Mouse (Mus musculus): Measurements from ENCODE around the gene Morn2. TPM values are rescaled to one million over a fixed set of nuclear protein-coding genes. Genes with fewer than 3 reads are reported as not detected.

Morn2 gene
- total RNA-seq (2012; rRNA removed): 9.0 and 10.7 TPM in 2 replicates

GRCm38 (mm10) chr17:80290074-80290657 lies at the start of gene Morn2, which contains the start of gene Dhx57:
TSS of gene Morn2 (plus strand) at chr17:80290203.
TSS of gene Dhx57 (minus strand) at chr17:80290476.
- in situ Hi-C loops (cut with MboI; ENCODE audit: low sequenced_read_pairs in 2 of 2, unreplicated experiment in 2 of 2): no loop called here
- TF ChIP-seq ZC3H11A (IDR thresholded peaks at IDR 0.05; ENCODE audit: borderline replicate concordance, low read depth, low read length): peak; percentile 10; the same call in 1 of the 2 replicates
- no peak for TF ChIP-seq MAFK (IDR thresholded peaks at IDR 0.05; ENCODE audit: insufficient read depth, low read depth, low read length)
- TF ChIP-seq CHD2 (IDR thresholded peaks at IDR 0.05; ENCODE audit: low read depth, low read length): peak; percentile 89
- peak; percentile 71; the same call in 1 of the 2 replicates for TF ChIP-seq HCFC1 (IDR thresholded peaks at IDR 0.05; ENCODE audit: borderline replicate concordance, insufficient read depth, low read length)
- TF ChIP-seq ZNF384 (IDR thresholded peaks at IDR 0.05; ENCODE audit: low read depth, low read length): no peak
- H3K9ac ChIP-seq (ENCODE audit: insufficient read depth, low read depth, low read length, poor library complexity, severe bottlenecking): peak within 1 kb of the TSS; percentile 82
- H3K36me3 ChIP-seq (ENCODE audit: control insufficient read depth, insufficient read depth, low read length, poor library complexity, severe bottlenecking): no peaks in the 10 kb centered on the region
- no peaks in the 10 kb centered on the region for H3K9me3 ChIP-seq (ENCODE audit: control insufficient read depth, insufficient read depth, low read depth, low read length)
- 0 out of 2 replicates have a peak within 1 kb of the TSS, but pooled peaks have one; percentile 3 for H3K27ac ChIP-seq (ENCODE audit: insufficient read depth, low read depth, low read length, poor library complexity, severe bottlenecking)
- DNase-seq (ENCODE audit: low read depth, low spot score): peak; percentile 96
- H3K4me3 ChIP-seq (ENCODE audit: insufficient read depth in 1 of 2, low read depth in 1 of 2, low read length in 2 of 2, poor library complexity in 1 of 2, severe bottlenecking in 1 of 2): peak within 1 kb of the TSS; percentile 84 to 96
- no peaks in the 10 kb centered on the region for H3K4me1 ChIP-seq (ENCODE audit: control insufficient read depth in 2 of 2, insufficient read depth in 2 of 2, low read length in 2 of 2, poor library complexity in 1 of 2)

GRCm38 (mm10) chr17:80241594-80241993 lies 48.4 kb upstream of the Morn2 start:
- in situ Hi-C loops (cut with MboI; ENCODE audit: low sequenced_read_pairs in 2 of 2, unreplicated experiment in 2 of 2): no loop called here
- Histone ChIP-seq H3K4me1 (ENCODE audit: control insufficient read depth in 2 of 2, insufficient read depth in 2 of 2, low read length in 2 of 2, poor library complexity in 1 of 2) (no peaks in the 10 kb centered on the region; a peak in 1 of 4 replicates), H3K27ac (ENCODE audit: insufficient read depth, low read depth, low read length, poor library complexity, severe bottlenecking) (no peak overlapping the region), H3K9ac (ENCODE audit: insufficient read depth, low read depth, low read length, poor library complexity, severe bottlenecking) (no peak overlapping the region), H3K4me3 (ENCODE audit: insufficient read depth in 1 of 2, low read depth in 1 of 2, low read length in 2 of 2, poor library complexity in 1 of 2, severe bottlenecking in 1 of 2) (no peak overlapping the region), H3K9me3 (ENCODE audit: control insufficient read depth, insufficient read depth, low read depth, low read length) (no peaks in the 10 kb centered on the region), H3K36me3 (ENCODE audit: control insufficient read depth, insufficient read depth, low read length, poor library complexity, severe bottlenecking) (peaks cover 15% of the 10 kb centered on the region; the same call in 1 of the 2 replicates)
- no peak for DNase-seq (ENCODE audit: low read depth, low spot score)
- TF ChIP-seq HCFC1 (IDR thresholded peaks at IDR 0.05; ENCODE audit: borderline replicate concordance, insufficient read depth, low read length) (no peak), ZC3H11A (IDR thresholded peaks at IDR 0.05; ENCODE audit: borderline replicate concordance, low read depth, low read length) (no peak), CHD2 (IDR thresholded peaks at IDR 0.05; ENCODE audit: low read depth, low read length) (no peak), MAFK (IDR thresholded peaks at IDR 0.05; ENCODE audit: insufficient read depth, low read depth, low read length) (no peak), ZNF384 (IDR thresholded peaks at IDR 0.05; ENCODE audit: low read depth, low read length) (no peak)

- Histone ChIP-seq H3K27ac (ENCODE audit: insufficient read depth, low read depth, low read length, poor library complexity, severe bottlenecking) (no peak overlapping the region), H3K36me3 (ENCODE audit: control insufficient read depth, insufficient read depth, low read length, poor library complexity, severe bottlenecking) (peaks cover 15% of the 10 kb centered on the region; the same call in 1 of the 2 replicates), H3K4me1 (ENCODE audit: control insufficient read depth in 2 of 2, insufficient read depth in 2 of 2, low read length in 2 of 2, poor library complexity in 1 of 2) (no peaks in the 10 kb centered on the region; a peak in 1 of 4 replicates), H3K9me3 (ENCODE audit: control insufficient read depth, insufficient read depth, low read depth, low read length) (no peaks in the 10 kb centered on the region), H3K9ac (ENCODE audit: insufficient read depth, low read depth, low read length, poor library complexity, severe bottlenecking) (no peak overlapping the region), H3K4me3 (ENCODE audit: insufficient read depth in 1 of 2, low read depth in 1 of 2, low read length in 2 of 2, poor library complexity in 1 of 2, severe bottlenecking in 1 of 2) (no peak overlapping the region)
- no peak for TF ChIP-seq ZC3H11A (IDR thresholded peaks at IDR 0.05; ENCODE audit: borderline replicate concordance, low read depth, low read length)
- TF ChIP-seq ZNF384 (IDR thresholded peaks at IDR 0.05; ENCODE audit: low read depth, low read length): no peak
- TF ChIP-seq HCFC1 (IDR thresholded peaks at IDR 0.05; ENCODE audit: borderline replicate concordance, insufficient read depth, low read length): no peak
- no peak for TF ChIP-seq MAFK (IDR thresholded peaks at IDR 0.05; ENCODE audit: insufficient read depth, low read depth, low read length)
- no peak for TF ChIP-seq CHD2 (IDR thresholded peaks at IDR 0.05; ENCODE audit: low read depth, low read length)
- in situ Hi-C loops (cut with MboI; ENCODE audit: low sequenced_read_pairs in 2 of 2, unreplicated experiment in 2 of 2): no loop called here
- no peak for DNase-seq (ENCODE audit: low read depth, low spot score)
These were observed 46.9 kb upstream of the Morn2 start for GRCm38 (mm10) chr17:80243116-80243515.

GRCm38 (mm10) chr17:80252757-80253525 lies 37.1 kb upstream of the Morn2 start:
- DNase-seq (ENCODE audit: low read depth, low spot score): no peak
- Histone ChIP-seq H3K36me3 (ENCODE audit: control insufficient read depth, insufficient read depth, low read length, poor library complexity, severe bottlenecking) (peaks cover 30% of the 10 kb centered on the region), H3K4me1 (ENCODE audit: control insufficient read depth in 2 of 2, insufficient read depth in 2 of 2, low read length in 2 of 2, poor library complexity in 1 of 2) (peaks cover 1 to 4% of the 10 kb centered on the region in 2 experiments; a peak in 2 of 4 replicates), H3K4me3 (ENCODE audit: insufficient read depth in 1 of 2, low read depth in 1 of 2, low read length in 2 of 2, poor library complexity in 1 of 2, severe bottlenecking in 1 of 2) (no peak overlapping the region), H3K27ac (ENCODE audit: insufficient read depth, low read depth, low read length, poor library complexity, severe bottlenecking) (no peak overlapping the region; the same call in 1 of the 2 replicates), H3K9me3 (ENCODE audit: control insufficient read depth, insufficient read depth, low read depth, low read length) (no peaks in the 10 kb centered on the region), H3K9ac (ENCODE audit: insufficient read depth, low read depth, low read length, poor library complexity, severe bottlenecking) (no peak overlapping the region)
- in situ Hi-C loops (cut with MboI; ENCODE audit: low sequenced_read_pairs in 2 of 2, unreplicated experiment in 2 of 2): no loop called here
- no peak for TF ChIP-seq HCFC1 (IDR thresholded peaks at IDR 0.05; ENCODE audit: borderline replicate concordance, insufficient read depth, low read length)
- TF ChIP-seq ZC3H11A (IDR thresholded peaks at IDR 0.05; ENCODE audit: borderline replicate concordance, low read depth, low read length): no peak
- TF ChIP-seq ZNF384 (IDR thresholded peaks at IDR 0.05; ENCODE audit: low read depth, low read length): no peak
- TF ChIP-seq MAFK (IDR thresholded peaks at IDR 0.05; ENCODE audit: insufficient read depth, low read depth, low read length): no peak
- TF ChIP-seq CHD2 (IDR thresholded peaks at IDR 0.05; ENCODE audit: low read depth, low read length): no peak
